Mouse (Mus musculus) lung, adult 2 months (tissue): ENCODE measurements around the gene Mfsd7a.

Experiments used
- CTCF ChIP-seq: fragments of 200-500 bp; IDR thresholded peaks from 2 replicates; pipeline ENCODE4 v1.5.1; 2011; ENCODE audit warnings: mild to moderate bottlenecking, low read length, control low read depth; ENCODE audit not compliant: insufficient read depth
- POLR2A ChIP-seq: fragments of 200-500 bp; IDR thresholded peaks from 2 replicates; pipeline ENCODE4 v1.6.1; 2011; ENCODE audit warnings: low read depth, mild to moderate bottlenecking, control low read depth, low read length, borderline replicate concordance; ENCODE audit errors: extremely low read depth

GRCm38 (mm10) chr5:108462446-108462845 lies 13.8 kb upstream of the Mfsd7a start:
- TF ChIP-seq CTCF: no peak
- TF ChIP-seq POLR2A: no peak
